Comparison of ENCODE assay signal across 1 mouse cellular context in the genomic region with DNA sequence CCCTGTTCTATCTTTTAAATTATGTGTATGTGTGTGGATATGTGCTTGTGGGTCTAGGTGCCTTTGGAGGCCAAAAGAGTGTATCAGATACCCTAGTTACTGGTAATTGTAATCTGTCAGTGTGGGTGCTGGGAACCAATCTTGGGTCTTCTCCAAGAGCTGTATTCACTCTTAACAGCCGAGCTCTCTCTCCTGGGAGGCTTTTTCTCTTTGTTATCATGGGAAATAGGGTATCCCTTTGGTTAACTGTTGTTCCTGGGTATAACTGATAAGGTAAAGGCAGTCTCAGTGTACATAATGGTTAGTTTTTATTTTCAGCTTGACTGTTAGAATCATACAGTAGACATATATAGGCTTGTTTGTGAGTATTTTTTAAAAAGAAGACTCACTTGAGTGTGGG.
TF ChIP-seq lines count a peak whose summit lies in the region.

No protein-coding gene starts in this region.

TF ChIP-seq in MEL, 35 proteins besides CTCF, POLR2A, EP300 and RAD21:
- peak; percentile 82 for TF ChIP-seq ETS1 (IDR thresholded peaks at IDR 0.05; ENCODE audit: low read depth, low read length)
- TF ChIP-seq GATA1 (IDR thresholded peaks at IDR 0.05; ENCODE audit: low read depth, low read length): peak; percentile 95
- TF ChIP-seq CHD2 (IDR thresholded peaks at IDR 0.05; ENCODE audit: low read length): peak; percentile 13; the same call in 1 of the 2 replicates
- no peak for TF ChIP-seq ZNF384 (IDR thresholded peaks at IDR 0.05; ENCODE audit: low read depth, low read length)
- TF ChIP-seq USF1 (IDR thresholded peaks at IDR 0.05; ENCODE audit: low read depth, low read length): 0 out of 2 replicates have a peak, but pooled peaks have one; percentile 73
- no peak for TF ChIP-seq BHLHE40 (IDR thresholded peaks at IDR 0.05; ENCODE audit: borderline replicate concordance, low read depth, low read length)
- peak; percentile 87 for TF ChIP-seq TAL1 (IDR thresholded peaks at IDR 0.05; ENCODE audit: low read length)
- peak; percentile 86 for TF ChIP-seq RCOR1 (IDR thresholded peaks at IDR 0.05; ENCODE audit: low read depth, low read length)
- TF ChIP-seq TCF12 (IDR thresholded peaks at IDR 0.05; ENCODE audit: low read depth, low read length): peak; percentile 96
- peak; percentile 79 for TF ChIP-seq MYB (IDR thresholded peaks at IDR 0.05; ENCODE audit: low read depth, low read length)
- 0 out of 2 replicates have a peak, but pooled peaks have one; percentile 21 for TF ChIP-seq HCFC1 (IDR thresholded peaks at IDR 0.05; ENCODE audit: low read depth, low read length)
- peak; percentile 76 for TF ChIP-seq SIN3A (IDR thresholded peaks at IDR 0.05; ENCODE audit: low read length)
- TF ChIP-seq UBTF (IDR thresholded peaks at IDR 0.05; ENCODE audit: borderline replicate concordance, insufficient read depth, low read depth, low read length): no peak
TF ChIP-seq in MEL: peak in this region for 10.
